Mouse (Mus musculus) forebrain, embryonic 15.5 days (tissue): ENCODE results near the gene Tent5b. TPM values are rescaled to one million over a fixed set of nuclear protein-coding genes. Genes with fewer than 3 reads are reported as not detected.

ENCODE experiments used
- polyA plus RNA-seq: library from polyadenylated mRNA; unstranded; fragments of >200 nt; fragmentation: Nextera tagmentation; extraction: Ambion mirVana; gene quantifications from 2 replicates; pipeline ENCODE4 v1.2.1, GENCODE M21; 2015

The Tent5b gene
- polyA plus RNA-seq, 1 experiment from 2014 or later: 0.11 TPM

Other genes starting within 250 kb of the Tent5b start
- 1.7 and 1.8 TPM in 2 replicates for gene Map3k6, start 239.3 kb upstream of the Tent5b start, polyA plus RNA-seq
- gene Sytl1, start 217.0 kb upstream of the Tent5b start, polyA plus RNA-seq: 0.29 and 0.61 TPM in 2 replicates
- 107 and 112 TPM in 2 replicates for gene Tmem222, start 202.3 kb upstream of the Tent5b start, polyA plus RNA-seq
- gene Wdtc1, start 126.7 kb upstream of the Tent5b start, polyA plus RNA-seq: 16.2 and 18.1 TPM in 2 replicates
- gene Slc9a1, start 110.4 kb upstream of the Tent5b start, polyA plus RNA-seq: 6.5 and 6.7 TPM in 2 replicates
- gene Trnp1, start 18.4 kb downstream of the Tent5b start, polyA plus RNA-seq: 7.9 and 9.0 TPM in 2 replicates
- gene Kdf1, start 38.8 kb downstream of the Tent5b start, polyA plus RNA-seq: 0.18 and 0.41 TPM in 2 replicates
- gene Nudc, start 65.9 kb downstream of the Tent5b start, polyA plus RNA-seq: 276 and 280 TPM in 2 replicates
- gene Nr0b2, start 73.2 kb downstream of the Tent5b start, polyA plus RNA-seq: not detected in 2 replicates
- 7.9 and 9.0 TPM in 2 replicates for gene Gpatch3, start 94.6 kb downstream of the Tent5b start, polyA plus RNA-seq
- 24.0 and 25.7 TPM in 2 replicates for gene Gpn2, start 104.2 kb downstream of the Tent5b start, polyA plus RNA-seq
- 0.97 and 1.1 TPM in 2 replicates for gene Sfn, start 122.0 kb downstream of the Tent5b start, polyA plus RNA-seq
- 4.9 and 6.3 TPM in 2 replicates for gene Zdhhc18, start 170.0 kb downstream of the Tent5b start, polyA plus RNA-seq
- 16.5 and 16.9 TPM in 2 replicates for gene Pigv, start 192.5 kb downstream of the Tent5b start, polyA plus RNA-seq